Mouse (Mus musculus) erythroblast, adult 5-6 weeks (primary cell): ENCODE measurements around the gene Shisa2. TPM values are rescaled to one million over a fixed set of nuclear protein-coding genes. Genes with fewer than 3 reads are reported as not detected.

ENCODE experiments used
- ATAC-seq: replicated peaks from 2 replicates; pipeline ENCODE4 v1.8.0; 2016; ENCODE audit warnings: moderate number of reproducible peaks, mild to moderate bottlenecking, moderate TSS enrichment, inconsistent platforms; ENCODE audit not compliant: poor library complexity, low FRiP score, severe bottlenecking
- total RNA-seq, 2 experiments: library from RNA; stranded (forward) in 1 of 2; stranded (reverse) in 1 of 2; fragments of 150-400 nt in 1 of 2; fragments of 200-764, 138-1000 nt in 1 of 2; gene quantifications; 2 replicates each; pipeline versions ENCODE4 v1.2.3 to v1.2.4; 2015 to 2017; ENCODE audit warnings: low replicate concordance in 2 of 2

The Shisa2 gene
- total RNA-seq, 2 experiments from 2014 or later = 1.2 TPM; not detected in 1

GRCm38 (mm10) chr14:59629308-59629707, 4.2 kb downstream of the Shisa2 start:
- ATAC-seq = no peak

DNA sequence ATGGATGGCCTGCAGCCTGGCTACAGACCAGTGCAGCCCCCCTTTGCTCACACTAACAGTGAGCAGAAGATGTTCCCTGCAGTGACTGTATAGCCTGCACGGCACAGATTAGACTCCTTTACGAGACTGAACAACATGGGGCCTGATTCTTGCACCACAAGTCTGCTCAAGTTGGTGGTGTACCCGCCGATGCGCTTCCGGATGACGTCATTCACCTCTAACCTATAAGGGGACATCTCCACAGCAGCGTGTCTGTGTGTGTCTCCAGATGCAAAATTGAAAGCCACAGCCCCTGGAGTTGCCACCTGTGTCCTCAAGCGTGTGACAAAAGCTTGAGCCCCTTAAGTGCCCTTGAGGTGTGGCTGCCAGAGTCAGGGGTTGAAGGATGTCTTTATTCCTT, 5.0 kb downstream of the Shisa2 start:
- ATAC-seq = no peak

- ATAC-seq = no peak
Observed at GRCm38 (mm10) chr14:59632067-59632466, 7.0 kb downstream of the Shisa2 start.

- ATAC-seq = no peak
Observed at GRCm38 (mm10) chr14:59633295-59633898, 8.3 kb downstream of the Shisa2 start.

GRCm38 (mm10) chr14:59633988-59634387, 8.9 kb downstream of the Shisa2 start:
- no peak for ATAC-seq

DNA sequence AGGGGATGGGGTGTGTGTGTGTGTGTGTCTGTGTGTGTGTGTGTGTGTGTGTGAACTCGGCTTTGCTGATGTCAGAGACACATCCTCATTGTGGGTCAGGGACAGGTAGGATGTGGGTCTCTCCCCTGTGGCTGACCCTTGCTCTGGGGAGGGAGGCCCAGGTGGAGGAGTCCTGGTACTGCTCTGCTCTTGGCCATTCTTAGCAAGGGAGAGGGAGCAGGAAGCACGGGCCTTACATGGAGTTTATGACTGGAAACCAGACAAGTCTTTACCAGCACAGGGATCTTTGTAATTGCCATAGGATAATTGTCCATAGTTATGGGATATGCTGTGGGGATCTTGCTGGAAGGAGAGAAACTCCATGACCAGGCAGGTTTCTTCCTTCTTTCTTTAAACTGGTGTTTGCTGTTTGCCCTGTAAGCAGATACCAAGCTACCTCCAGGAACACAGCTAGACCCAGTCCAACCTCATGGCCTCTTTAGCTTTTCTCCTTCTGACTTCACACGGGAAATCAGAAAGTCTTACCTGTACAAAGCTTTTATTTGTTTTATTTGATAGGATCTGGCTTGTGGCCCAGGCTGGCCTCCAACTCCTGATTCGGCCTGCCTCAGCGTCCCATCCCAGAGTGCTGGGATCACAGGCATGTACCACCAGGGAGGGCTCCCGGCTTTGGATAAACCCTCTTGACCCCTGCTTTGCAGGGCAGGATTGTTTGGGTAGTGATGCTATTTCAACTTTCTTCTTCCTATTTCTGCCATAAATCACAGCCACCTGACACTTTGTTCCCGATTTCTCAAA, 14.0 kb downstream of the Shisa2 start:
- ATAC-seq = no peak

DNA sequence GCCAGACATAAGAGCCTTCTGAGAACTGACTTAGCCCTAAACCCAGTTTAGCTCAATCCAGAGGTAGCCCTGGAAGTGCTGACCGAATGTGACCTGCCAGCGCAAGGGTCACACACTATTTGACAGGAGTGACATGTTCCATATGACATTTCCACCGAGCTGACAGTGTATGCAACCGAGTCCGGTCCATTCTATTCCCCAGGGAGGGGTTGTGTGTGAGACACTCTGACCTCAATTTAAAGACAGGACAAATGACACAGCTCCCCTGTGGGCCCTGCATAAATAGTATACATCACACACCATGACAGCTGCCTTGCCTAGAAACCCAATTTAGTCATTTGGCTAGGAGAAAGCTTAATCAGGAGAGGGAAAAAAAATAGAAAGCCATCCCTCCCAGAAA, 16.7 kb downstream of the Shisa2 start:
- no peak for ATAC-seq

DNA sequence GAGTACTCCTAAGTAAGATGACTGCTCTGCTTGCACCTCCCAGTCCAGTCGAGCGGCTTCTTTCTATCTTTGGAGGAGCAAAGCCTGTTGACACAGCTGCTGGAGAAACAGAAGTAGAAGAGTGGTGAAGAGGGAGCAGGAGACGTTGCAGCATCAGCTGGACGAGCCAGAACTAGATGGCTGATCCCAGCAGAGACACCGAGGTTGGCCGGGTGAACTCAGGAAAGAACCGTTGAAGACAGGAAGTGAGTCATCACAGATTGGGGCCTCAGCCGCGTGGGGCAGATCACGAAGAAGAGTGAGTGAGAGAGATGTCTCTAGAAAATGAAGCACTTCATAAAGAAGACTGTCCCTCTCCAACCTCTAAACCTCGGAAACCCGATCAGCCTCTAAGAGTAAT, 18.5 kb downstream of the Shisa2 start:
- no peak for ATAC-seq

GRCm38 (mm10) chr14:59644166-59644565, 19.1 kb downstream of the Shisa2 start:
- no peak for ATAC-seq

GRCm38 (mm10) chr14:59644896-59645295, 19.8 kb downstream of the Shisa2 start:
- ATAC-seq = no peak

DNA sequence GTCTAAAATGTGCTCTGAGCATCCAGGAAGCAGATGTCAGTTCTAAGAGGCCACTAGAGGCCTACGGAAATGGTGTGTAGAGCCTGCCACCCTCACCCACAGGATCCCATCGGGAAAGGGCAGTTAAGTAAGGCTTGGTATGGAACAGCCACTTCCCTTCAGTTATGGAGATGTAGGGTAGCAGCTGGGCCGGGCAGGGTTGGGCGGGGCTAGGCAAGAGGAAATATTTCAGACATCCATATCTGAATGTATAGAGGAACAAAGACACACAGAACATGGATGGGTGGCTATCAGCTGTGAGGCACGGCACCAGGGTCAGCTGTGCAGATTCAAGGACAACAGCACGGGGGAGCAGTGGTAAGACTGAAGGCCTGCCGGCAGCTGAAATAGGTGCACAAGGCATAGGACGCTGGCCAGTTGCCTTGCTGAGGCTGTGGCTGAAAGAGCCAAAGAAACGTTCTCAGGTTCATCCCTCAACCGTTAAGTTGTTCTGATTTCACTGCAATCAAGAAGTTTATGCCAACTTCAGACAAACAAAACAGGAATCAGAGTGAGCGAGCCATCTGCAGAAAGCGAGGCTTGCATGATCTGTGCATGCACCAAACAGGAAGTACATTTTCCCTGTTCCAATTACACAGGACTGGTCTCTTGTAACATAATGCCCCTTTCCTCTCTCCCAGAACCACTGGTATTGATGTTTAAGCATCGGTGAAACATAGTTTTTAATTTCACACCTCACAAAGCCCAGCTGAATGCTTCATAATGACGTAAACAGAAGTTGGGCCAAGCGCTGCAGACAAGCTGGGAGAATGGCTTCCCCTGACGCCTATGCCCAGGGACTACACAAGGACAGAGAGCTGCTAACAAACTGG, 22.0 kb downstream of the Shisa2 start:
- ATAC-seq = no peak

DNA sequence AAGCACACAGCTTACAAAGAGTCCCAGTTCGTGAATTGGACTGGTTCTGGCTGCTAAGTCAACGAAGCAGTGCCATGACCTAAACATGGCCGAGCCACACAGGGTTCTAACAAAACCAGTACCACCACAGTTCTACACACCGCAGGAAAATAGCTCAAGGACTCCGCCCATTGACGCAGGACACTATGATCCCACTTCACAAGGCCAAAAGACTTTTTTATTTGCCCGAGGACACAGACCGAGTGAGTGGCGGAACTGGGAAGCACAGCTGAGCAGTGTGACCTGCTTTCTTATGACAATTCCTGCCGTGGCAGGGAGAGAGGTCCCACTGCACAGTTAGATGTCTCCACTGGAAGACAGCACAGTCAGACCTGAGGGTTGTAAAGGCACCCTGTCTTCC, 23.5 kb downstream of the Shisa2 start:
- no peak for ATAC-seq

GRCm38 (mm10) chr14:59649337-59649736, 24.2 kb downstream of the Shisa2 start:
- no peak for ATAC-seq

GRCm38 (mm10) chr14:59656591-59656990, 31.5 kb downstream of the Shisa2 start:
- no peak for ATAC-seq

DNA sequence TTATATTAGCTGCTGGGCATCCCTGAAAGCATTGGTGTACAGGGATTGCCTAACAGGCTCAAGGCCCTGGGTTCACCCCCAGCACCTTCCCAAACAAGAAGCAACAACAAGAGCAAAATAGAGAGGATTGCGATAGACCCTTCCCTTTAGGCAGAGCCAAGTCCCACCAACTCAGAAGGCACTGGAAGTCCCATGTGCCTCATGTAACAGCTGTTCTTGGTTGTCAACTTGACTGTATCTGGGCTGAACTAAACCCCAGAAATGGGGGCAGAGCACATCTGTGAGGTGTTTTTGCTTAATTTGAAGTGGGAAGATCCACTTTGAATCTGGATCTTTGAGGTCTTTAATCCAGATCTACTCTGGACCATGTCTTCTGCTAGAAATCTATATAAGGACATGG, 32.0 kb downstream of the Shisa2 start:
- no peak for ATAC-seq

DNA sequence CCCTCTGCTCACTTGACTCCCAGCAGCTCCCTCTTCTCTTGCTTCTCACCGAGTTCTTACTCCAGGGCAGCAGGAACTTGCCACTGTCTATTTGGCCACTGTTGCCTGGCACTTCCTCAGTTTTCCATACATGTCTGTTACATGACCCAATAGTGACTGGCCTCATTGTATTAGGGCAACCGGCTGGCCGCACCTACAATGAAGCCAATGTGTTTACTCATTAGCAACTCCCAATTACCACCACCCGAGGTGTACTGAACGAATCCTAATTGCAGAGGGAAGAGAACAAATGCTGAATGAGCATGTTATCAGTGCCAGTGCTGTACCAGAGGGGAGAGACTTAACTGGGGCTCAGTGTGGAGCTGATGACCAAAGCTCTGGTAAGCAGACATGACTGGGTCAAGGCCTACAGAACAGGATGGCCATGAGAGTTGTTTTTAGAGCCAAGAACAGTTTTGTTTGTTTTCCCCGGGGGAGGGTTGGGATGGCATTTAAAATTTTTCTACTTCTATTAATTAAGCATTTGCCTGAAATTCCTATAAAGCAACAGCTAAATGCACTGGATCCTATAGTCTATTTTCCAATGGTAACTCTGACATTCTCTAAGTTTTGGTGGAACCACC, 47.9 kb downstream of the Shisa2 start:
- no peak for ATAC-seq

DNA sequence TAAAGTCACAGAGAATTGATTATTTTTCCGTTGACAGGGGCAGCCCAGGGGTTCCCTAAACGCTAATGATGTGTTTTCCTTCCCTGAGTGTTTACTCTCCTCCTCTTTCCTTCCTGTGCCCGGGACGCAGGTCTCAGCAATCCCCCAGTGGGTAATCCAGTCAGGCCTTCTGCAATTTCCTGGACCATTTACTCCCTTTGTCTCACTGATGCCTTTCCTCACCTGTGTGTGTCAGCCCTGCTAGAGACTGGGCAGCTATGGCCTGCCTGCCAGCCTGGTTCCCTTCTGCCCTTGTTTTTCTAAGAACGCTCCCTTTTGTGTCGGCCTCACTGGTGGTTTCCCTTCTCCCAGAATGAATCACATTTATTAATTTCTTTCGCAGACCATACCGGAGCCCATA, 49.4 kb downstream of the Shisa2 start:
- ATAC-seq = no peak

DNA sequence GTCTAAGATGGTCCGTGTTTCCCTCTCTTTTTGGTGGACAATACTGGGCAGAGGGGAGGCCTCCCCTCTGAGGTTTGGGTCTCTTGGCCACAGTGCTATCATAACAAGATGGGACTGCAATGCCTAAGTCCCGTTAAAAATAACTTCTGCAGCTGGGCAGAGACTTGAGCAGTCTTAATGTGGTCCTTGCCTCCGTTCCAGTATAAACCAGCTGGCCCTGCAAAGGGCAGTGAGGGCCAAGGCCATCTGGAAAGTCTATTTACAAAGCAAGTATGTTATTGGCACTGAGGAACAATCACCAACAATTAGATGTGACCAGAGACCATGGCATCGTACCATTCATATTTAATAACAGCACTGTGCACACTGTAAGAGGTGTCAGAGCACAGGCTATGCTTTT, 50.2 kb downstream of the Shisa2 start:
- no peak for ATAC-seq

- ATAC-seq = no peak
Observed at GRCm38 (mm10) chr14:59677598-59678003, 52.5 kb downstream of the Shisa2 start.
